Mouse (Mus musculus): ENCODE results near the gene Sppl3.
A peak's percentile ranks its signal among the peaks of the same experiment; 100 is the strongest.
"Not testable (repeated sequence)": the region's sequence is repeated elsewhere in the genome, so short reads cannot be mapped to it uniquely, and the experiment has no call there.

Gene Sppl3

GRCm38 (mm10) chr5:115074749-115075148, 63.8 kb downstream of the Sppl3 start:
- no peak for DNase-seq (ENCODE audit: low spot score)

GRCm38 (mm10) chr5:115076144-115076901, 65.4 kb downstream of the Sppl3 start:
- peak; percentile 56 for DNase-seq (ENCODE audit: low spot score)

GRCm38 (mm10) chr5:115081636-115082035, 70.7 kb downstream of the Sppl3 start:
- DNase-seq (ENCODE audit: low spot score): no peak

- DNase-seq (ENCODE audit: low spot score): no peak
Observed at GRCm38 (mm10) chr5:115083492-115083891, 72.6 kb downstream of the Sppl3 start.

GRCm38 (mm10) chr5:115085675-115086074, 74.7 kb downstream of the Sppl3 start:
- no peak for DNase-seq (ENCODE audit: low spot score)

- DNase-seq (ENCODE audit: low spot score): no peak
Observed at GRCm38 (mm10) chr5:115089592-115090268, 78.8 kb downstream of the Sppl3 start.

- DNase-seq (ENCODE audit: low spot score): no peak
Observed at GRCm38 (mm10) chr5:115091015-115091414, 80.1 kb downstream of the Sppl3 start.

GRCm38 (mm10) chr5:115091776-115092175, 80.8 kb downstream of the Sppl3 start:
- no peak for DNase-seq (ENCODE audit: low spot score)

GRCm38 (mm10) chr5:115098195-115098594, 87.3 kb downstream of the Sppl3 start, which contains the start of gene Gm10401:
Gene Gm10401 (minus strand): TSS chr5:115098295.
- no peak for DNase-seq (ENCODE audit: low spot score)

- DNase-seq (ENCODE audit: low spot score): no peak
Observed at GRCm38 (mm10) chr5:115099530-115099929, 88.6 kb downstream of the Sppl3 start.

GRCm38 (mm10) chr5:115099991-115100390, 89.1 kb downstream of the Sppl3 start:
- DNase-seq (ENCODE audit: low spot score): no peak

GRCm38 (mm10) chr5:115100473-115100872, 89.5 kb downstream of the Sppl3 start:
- DNase-seq (ENCODE audit: low spot score): no peak

- no peak for DNase-seq (ENCODE audit: low spot score)
Observed at GRCm38 (mm10) chr5:115102231-115102630, 91.3 kb downstream of the Sppl3 start.

- DNase-seq (ENCODE audit: low spot score): not testable (repeated sequence)
Observed at GRCm38 (mm10) chr5:115103253-115103652, 92.3 kb downstream of the Sppl3 start.

- no peak for DNase-seq (ENCODE audit: low spot score)
Observed at GRCm38 (mm10) chr5:115111156-115111555, 100.2 kb downstream of the Sppl3 start.

GRCm38 (mm10) chr5:115113244-115113643, 102.3 kb downstream of the Sppl3 start:
- no peak for DNase-seq (ENCODE audit: low spot score)

GRCm38 (mm10) chr5:115114501-115114900, 103.6 kb downstream of the Sppl3 start:
- no peak for DNase-seq (ENCODE audit: low spot score)

- no peak for DNase-seq (ENCODE audit: low spot score)
Observed at GRCm38 (mm10) chr5:115116426-115116825, 105.5 kb downstream of the Sppl3 start.

GRCm38 (mm10) chr5:115117467-115117866, 106.5 kb downstream of the Sppl3 start:
- DNase-seq (ENCODE audit: low spot score): no peak

GRCm38 (mm10) chr5:115118961-115119570, 108.1 kb downstream of the Sppl3 start, which contains the start of gene Acads:
Gene Acads (minus strand): TSS chr5:115119346.
- DNase-seq (ENCODE audit: low spot score): peak; percentile 79

- no peak for DNase-seq (ENCODE audit: low spot score)
Observed at GRCm38 (mm10) chr5:115120978-115121377, 110.0 kb downstream of the Sppl3 start.

GRCm38 (mm10) chr5:115124690-115125089, 113.8 kb downstream of the Sppl3 start:
- no peak for DNase-seq (ENCODE audit: low spot score)
